Comparison of ENCODE assay signal across 8 mouse cellular contexts in genomic region chr8:114439334-114440204, GRCm38 (mm10). TPM values are rescaled to one million over a fixed set of nuclear protein-coding genes. Genes with fewer than 3 reads are reported as not detected.
DNase-seq lines count a peak whose midpoint lies in the region; ATAC-seq lines count a peak whose summit lies in the region.

Gene Wwox, plus strand, starts transcription at chr8:114439655.

- no peaks in the 10 kb centered on the region for H3K9me3 ChIP-seq in hindbrain, embryonic 16.5 days (ENCODE audit: control insufficient read depth, low read length)

- H3K9ac ChIP-seq in hindbrain, embryonic 16.5 days (ENCODE audit: low read depth, low read length) = peak within 1 kb of the TSS; percentile 84

- peak within 1 kb of the TSS; percentile 86 for H3K4me3 ChIP-seq in hindbrain, embryonic 16.5 days (ENCODE audit: low read length)
- H3K4me3 ChIP-seq in macrophage (ENCODE audit: inconsistent target) = peak within 1 kb of the TSS; percentile 44

- WGBS in hindbrain, embryonic 16.5 days = under 1% methylated on average over 50 of the region's 54 CpGs
- 2% methylated on average over 53 of the region's 54 CpGs for WGBS in macrophage (ENCODE audit: missing documents)

- DNase-seq in WW6 (ENCODE audit: low read depth, low spot score) = peak; percentile 97
- peak; percentile 100 for DNase-seq in cerebellum, postnatal 4 days (ENCODE audit: low spot score in 2 of 2)
- DNase-seq in gastrocnemius, adult 18-20 months (ENCODE audit: low spot score) = peak; percentile 100
- DNase-seq in left cerebral cortex, adult 18-20 months (ENCODE audit: low spot score in 2 of 2) = peak; percentile 100
- peak; percentile 99 for DNase-seq in right cerebral cortex, adult 18-20 months
- DNase-seq in urinary bladder, postnatal 10 days (ENCODE audit: low spot score) = peak; percentile 99

- H3K79me2 ChIP-seq in macrophage (ENCODE audit: inconsistent target) = no peaks in the 10 kb centered on the region

- no peaks in the 10 kb centered on the region for H3K36me3 ChIP-seq in hindbrain, embryonic 16.5 days (ENCODE audit: control insufficient read depth, insufficient read depth, low read length)
- H3K36me3 ChIP-seq in macrophage (ENCODE audit: inconsistent target) = no peaks in the 10 kb centered on the region

- H3K27ac ChIP-seq in hindbrain, embryonic 16.5 days (ENCODE audit: low read depth, low read length) = peak within 1 kb of the TSS; percentile 85
- no peak within 1 kb of the TSS for H3K27ac ChIP-seq in macrophage

- peak; percentile 99 for ATAC-seq in hindbrain, embryonic 16.5 days

- H3K4me1 ChIP-seq in hindbrain, embryonic 16.5 days (ENCODE audit: control insufficient read depth, insufficient read depth, low read depth, low read length) = peaks cover 7% of the 10 kb centered on the region

- H3K4me2 ChIP-seq in hindbrain, embryonic 16.5 days (ENCODE audit: low read length) = peak within 1 kb of the TSS; percentile 92

- H3K27me3 ChIP-seq in hindbrain, embryonic 16.5 days (replicated peaks; ENCODE audit: control insufficient read depth, insufficient read depth, low read length) = no peaks in the 10 kb centered on the region

RNA-seq across cellular contexts. Expression of gene Wwox, which starts in this region (rescaled TPM):
- 1 to 10 TPM; 5.6 to 6.1 TPM for total RNA-seq in gastrocnemius, adult 18-20 months (2021)
- 13.6 and 14.9 TPM in 2 replicates for polyA plus RNA-seq in hindbrain, embryonic 16.5 days (2015; fragmentation: Nextera tagmentation; extraction: Ambion mirVana)
- total RNA-seq in left cerebral cortex, adult 18-20 months (2021) = 10 to 100 TPM; 17.9 to 18.2 TPM
- 100 to 1,000 TPM in 2 of 26 experiments, 10 to 100 TPM in 24; 34.4 to 119 (median 85.6) TPM for total RNA-seq in macrophage (2018; cell fraction: chromatin; rRNA removed)
- total RNA-seq in macrophage (2018; cell fraction: cytosol; rRNA removed) = 10 to 100 TPM in 3 of 26 experiments, 1 to 10 TPM in 23; 5.3 to 11.0 (median 6.6) TPM
- total RNA-seq in macrophage (2018; cell fraction: nucleus; rRNA removed) = 10 to 100 TPM; 17.1 to 83.7 (median 47.3) TPM
- 5.2 to 6.9 TPM (median 6.6 TPM) in 3 replicates for polyA plus RNA-seq in macrophage (2018)
